Mouse (Mus musculus) lung, postnatal 25 days (tissue): ENCODE data around the gene Zfp3.

Experiments used
- DNase-seq: peaks from one replicate; pipeline ENCODE4 v3.0.0; 2022; ENCODE audit warnings: low spot score

Zfp3 gene

GRCm38 (mm10) chr11:70808101-70808500, 44.1 kb downstream of the Zfp3 start:
- DNase-seq: no peak

- no peak for DNase-seq
These were observed 45.0 kb downstream of the Zfp3 start for GRCm38 (mm10) chr11:70809011-70809410.

- DNase-seq: no peak
These were observed 47.0 kb downstream of the Zfp3 start for GRCm38 (mm10) chr11:70811041-70811440.

GRCm38 (mm10) chr11:70811471-70812240, 47.6 kb downstream of the Zfp3 start:
- DNase-seq: no peak

GRCm38 (mm10) chr11:70812365-70812764, 48.4 kb downstream of the Zfp3 start, which contains the start of gene Scimp:
Scimp (minus strand) TSS chr11:70812586.
- no peak for DNase-seq

GRCm38 (mm10) chr11:70815071-70815470, 51.1 kb downstream of the Zfp3 start:
- DNase-seq: no peak

- peak; percentile 64 for DNase-seq
These were observed 51.6 kb downstream of the Zfp3 start for GRCm38 (mm10) chr11:70815498-70816078.

- DNase-seq: no peak
These were observed 52.8 kb downstream of the Zfp3 start for GRCm38 (mm10) chr11:70816770-70817169.

- no peak for DNase-seq
These were observed 56.1 kb downstream of the Zfp3 start for GRCm38 (mm10) chr11:70820120-70820519.

GRCm38 (mm10) chr11:70821728-70822591, 58.0 kb downstream of the Zfp3 start:
- DNase-seq: peak; percentile 37
